Mouse (Mus musculus): ENCODE results near the gene Rbm44.

- TF ChIP-seq NELFE (IDR thresholded peaks at IDR 0.05; ENCODE audit: low read depth, low read length) = no peak
- no peak for TF ChIP-seq POLR2A (IDR thresholded peaks at IDR 0.05; ENCODE audit: control insufficient read depth in 1 of 2, insufficient read depth in 1 of 2, low read depth in 1 of 2, low read length in 2 of 2, poor library complexity in 1 of 2)
- no peak for TF ChIP-seq USF1 (IDR thresholded peaks at IDR 0.05; ENCODE audit: low read depth, low read length)
- TF ChIP-seq RCOR1 (IDR thresholded peaks at IDR 0.05; ENCODE audit: low read depth, low read length) = no peak
- TF ChIP-seq ZC3H11A (IDR thresholded peaks at IDR 0.05; ENCODE audit: low read depth, low read length) = no peak
- no peak for TF ChIP-seq CTCF (IDR thresholded peaks at IDR 0.05 in 2 of 3, conservative IDR thresholded peaks at IDR 0.05 in 1 of 3; ENCODE audit: control insufficient read depth in 1 of 3, insufficient read depth in 1 of 3, low read depth in 2 of 3, low read length in 3 of 3, poor library complexity in 1 of 3, severe bottlenecking in 1 of 3)
- no peak for TF ChIP-seq MAFK (IDR thresholded peaks at IDR 0.05; ENCODE audit: borderline replicate concordance, low read depth, low read length)
These were observed 36.4 kb downstream of the Rbm44 start for GRCm38 (mm10) chr1:91181261-91181660.
